Mouse (Mus musculus): ENCODE results near the gene Aldh4a1.

The Aldh4a1 gene

DNA sequence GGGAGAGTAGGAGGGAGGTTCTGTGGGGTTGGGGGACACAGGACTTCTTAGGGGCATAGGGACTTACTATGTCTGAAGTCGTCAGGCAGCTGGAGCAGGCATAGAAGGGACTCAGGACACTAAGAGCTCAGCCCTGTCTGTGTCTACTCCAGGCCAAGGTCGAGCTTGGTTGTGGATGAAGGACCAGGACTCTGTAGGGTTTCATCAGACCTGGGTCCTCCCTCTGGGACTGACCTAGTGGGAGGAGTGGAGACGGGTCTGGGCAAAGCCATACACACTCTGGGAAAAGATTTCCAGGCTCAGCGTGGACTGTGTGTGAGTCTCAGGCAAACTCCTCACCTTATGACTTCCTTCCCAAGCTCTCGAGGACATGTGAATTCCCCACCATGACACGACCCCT lies 2.9 kb upstream of the Aldh4a1 start:
- no peak for DNase-seq (ENCODE audit: low spot score in 2 of 2)

DNA sequence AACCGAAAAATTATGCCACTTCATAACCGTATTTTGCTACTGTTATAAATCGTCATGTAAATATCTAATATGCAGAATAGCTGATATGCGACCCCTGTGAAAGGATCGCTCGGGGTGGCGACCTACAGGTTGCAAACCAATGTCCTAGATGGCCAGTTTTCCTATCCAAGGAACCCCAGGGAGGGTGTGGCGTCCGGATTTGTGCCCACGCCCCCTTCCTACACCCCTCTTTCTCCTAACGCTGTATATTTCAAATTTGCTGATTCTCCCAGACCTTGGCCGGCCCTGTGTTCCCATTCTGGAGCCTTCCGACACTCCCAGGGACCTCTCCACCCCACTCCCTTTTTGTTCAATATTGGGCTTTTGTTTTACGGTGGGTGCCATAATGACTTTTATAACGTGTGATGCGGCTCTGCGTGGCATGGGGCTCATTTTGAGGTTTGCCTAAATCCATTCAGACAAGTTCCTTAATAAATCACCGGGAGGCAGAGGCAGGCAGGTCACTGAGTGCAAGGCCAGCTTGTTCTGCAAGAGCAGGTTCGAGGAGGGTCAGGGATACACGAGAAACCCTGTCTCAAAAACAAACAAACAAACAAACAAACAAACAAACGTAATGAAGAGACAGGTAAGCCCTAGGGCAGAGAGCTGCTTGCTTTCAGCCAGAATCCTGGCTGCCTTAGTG lies 909 bp downstream of the Aldh4a1 start:
- DNase-seq (ENCODE audit: low spot score in 2 of 2): no peak

DNA sequence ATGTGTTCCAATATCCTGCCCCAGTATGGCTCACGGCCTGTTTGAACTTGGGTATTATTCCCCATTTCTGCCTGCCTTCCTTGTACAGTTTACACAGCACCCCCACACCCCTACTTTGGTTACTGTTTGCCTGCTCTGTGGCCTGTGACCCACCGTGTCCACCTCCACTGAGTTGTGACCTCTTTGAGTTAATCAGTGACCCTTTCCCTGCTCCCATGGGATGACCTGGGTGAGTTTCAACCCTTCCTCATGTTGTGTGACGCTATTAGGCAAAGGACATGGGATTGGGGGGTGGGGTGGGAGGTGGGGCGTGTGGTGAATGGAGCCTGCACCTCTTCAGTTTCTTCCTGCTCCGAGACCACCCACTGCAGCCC lies 1.4 kb downstream of the Aldh4a1 start:
- no peak for DNase-seq (ENCODE audit: low spot score in 2 of 2)

DNA sequence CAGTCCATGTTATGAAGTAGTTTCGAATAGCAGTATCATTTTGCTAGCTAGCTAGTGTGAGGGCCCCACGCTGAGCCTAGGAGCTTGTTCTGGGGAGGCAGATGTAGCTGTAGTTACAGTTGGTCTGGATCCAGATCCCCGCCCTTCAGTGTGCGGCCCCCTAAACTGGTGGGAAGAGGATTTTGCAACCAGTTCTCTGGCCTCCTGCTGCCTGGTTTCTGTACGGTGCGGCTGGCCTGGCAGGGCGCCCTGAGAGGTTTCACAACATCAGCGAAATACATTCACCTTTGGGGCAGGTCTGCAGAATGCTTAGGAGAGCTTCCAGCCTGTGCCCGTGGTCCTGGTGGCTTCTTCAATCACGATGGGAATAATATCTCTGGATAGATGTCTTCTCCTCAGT lies 2.0 kb downstream of the Aldh4a1 start:
- no peak for DNase-seq (ENCODE audit: low spot score in 2 of 2)

DNA sequence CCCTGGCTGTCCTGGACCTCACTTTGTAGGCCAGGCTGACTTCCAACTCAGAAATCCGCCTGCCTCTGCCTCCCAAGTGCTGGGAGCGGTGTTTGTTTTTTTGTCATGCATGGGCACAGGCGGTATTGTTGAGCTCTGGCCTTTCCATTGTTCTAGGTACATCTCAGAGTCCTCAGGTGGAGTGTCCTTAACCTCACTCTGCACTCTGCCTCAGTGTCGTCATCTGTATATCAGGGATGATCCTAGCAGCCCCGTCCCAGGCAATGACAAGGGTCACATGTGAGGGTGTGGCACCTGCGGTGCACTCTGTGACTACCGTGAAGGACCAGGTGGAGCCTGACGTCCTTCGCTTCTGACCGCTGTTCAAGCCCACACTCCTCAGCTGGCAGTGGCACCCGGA lies 4.7 kb downstream of the Aldh4a1 start:
- DNase-seq (ENCODE audit: low spot score in 2 of 2): no peak

DNA sequence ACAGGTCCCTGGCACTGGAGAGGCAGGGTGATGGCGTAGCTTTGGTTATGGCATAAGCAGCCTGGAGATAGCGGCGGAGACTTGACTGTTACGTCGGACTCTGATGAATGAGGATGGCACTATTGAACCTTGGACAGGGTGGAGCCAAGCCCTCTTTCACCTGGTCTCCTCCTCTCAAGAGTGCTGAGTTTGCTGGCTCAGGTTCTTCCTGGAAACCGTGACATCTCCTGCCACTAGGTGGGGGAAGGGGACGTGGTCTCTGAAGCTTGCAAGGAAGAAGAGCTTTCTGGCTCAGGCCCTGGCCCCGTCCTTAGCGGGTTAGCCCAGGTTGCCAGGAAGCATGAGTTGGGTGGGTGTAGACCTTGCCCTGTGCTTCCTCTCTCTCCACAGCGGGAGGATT lies 7.5 kb downstream of the Aldh4a1 start:
- no peak for DNase-seq (ENCODE audit: low spot score in 2 of 2)

DNA sequence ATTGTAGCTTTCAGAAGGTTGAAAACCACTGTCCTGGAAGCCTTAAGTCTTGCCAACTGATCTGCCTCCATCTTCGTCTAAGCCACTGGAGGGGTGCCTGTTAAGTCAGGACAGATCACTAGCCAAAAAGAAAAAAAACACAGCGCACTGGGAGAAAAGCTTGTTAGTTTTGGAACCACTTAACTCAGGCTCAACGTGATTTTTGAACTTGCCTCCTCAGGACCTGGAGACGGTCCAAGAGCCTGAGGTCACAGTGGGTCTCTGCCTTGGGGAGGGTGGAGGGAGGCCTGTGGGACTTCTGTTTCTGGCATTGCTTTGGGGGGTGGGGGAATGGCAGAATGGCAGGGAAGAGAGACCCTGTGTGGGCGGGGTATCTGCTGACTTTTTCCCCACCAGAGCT lies 8.5 kb downstream of the Aldh4a1 start:
- DNase-seq (ENCODE audit: low spot score in 2 of 2): no peak

DNA sequence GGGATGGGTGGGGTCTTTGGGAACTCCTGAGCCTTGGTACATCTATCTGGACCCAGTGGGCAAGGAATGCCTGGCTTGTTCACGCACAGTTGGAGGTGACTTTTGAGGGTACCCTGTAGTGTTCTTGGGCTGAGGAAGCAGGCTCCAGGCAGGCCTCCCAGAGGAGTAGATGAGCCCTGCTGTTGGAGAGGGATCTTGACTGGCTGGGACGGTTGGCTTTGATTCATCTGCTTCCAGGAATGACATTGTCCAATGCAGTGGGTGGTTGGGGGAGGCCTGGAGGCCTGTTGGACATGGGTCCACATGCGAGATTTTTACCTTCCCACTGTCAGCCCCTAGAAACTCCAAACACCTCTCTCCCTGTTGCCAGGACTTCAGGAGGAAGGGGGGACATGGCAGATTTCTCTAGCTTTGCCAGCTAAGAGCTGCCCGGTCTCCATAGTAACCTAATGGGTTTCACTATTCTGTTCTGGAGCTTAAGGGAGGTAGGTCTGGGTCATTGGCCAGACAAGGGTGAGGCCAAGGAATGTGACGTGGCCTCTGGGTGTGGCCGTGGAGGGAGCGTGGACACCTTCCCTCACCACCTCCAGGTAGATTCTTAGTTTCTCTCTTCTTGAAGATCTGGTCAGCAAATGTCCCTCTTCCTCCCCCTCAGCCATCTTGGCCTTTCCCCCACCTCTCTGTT lies 9.0 kb downstream of the Aldh4a1 start:
- no peak for DNase-seq (ENCODE audit: low spot score in 2 of 2)

DNA sequence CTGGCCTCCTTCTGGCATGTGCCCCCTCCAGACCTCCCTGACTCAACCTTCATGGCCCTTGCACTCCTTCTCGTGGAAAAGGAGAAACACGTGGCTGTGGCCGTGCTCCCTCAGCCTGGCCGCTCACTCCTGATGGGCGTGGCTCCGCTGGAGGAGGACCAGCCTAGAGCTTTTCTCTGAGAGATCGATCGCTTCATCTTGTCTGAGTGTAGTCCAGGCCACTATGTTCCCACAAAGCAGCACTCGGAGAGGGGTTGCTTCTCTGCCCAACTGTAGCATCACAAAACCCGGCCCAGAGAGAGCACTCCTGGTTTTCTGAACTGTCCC lies 9.6 kb downstream of the Aldh4a1 start:
- DNase-seq (ENCODE audit: low spot score in 2 of 2): no peak

DNA sequence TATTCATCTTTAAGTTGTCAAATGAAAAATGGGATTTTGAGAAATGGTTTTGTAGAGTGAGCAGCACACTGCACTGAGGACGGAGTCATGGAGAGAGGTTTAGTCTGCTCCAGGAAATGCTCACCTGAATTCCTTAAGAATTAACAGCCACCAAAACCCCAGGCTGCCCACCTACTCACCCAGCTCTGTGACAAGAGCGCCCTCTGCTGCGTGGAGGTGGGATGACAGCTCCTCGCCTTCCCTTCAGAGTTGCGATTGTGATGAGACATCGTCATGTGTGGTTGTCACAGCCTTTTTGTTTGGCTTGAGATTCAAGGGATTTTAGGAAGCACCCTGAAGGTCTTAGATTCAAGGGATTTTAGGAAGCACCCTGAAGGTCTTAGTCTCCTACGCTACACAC lies 13.7 kb downstream of the Aldh4a1 start:
- DNase-seq (ENCODE audit: low spot score in 2 of 2): peak; percentile 70 to 77

DNA sequence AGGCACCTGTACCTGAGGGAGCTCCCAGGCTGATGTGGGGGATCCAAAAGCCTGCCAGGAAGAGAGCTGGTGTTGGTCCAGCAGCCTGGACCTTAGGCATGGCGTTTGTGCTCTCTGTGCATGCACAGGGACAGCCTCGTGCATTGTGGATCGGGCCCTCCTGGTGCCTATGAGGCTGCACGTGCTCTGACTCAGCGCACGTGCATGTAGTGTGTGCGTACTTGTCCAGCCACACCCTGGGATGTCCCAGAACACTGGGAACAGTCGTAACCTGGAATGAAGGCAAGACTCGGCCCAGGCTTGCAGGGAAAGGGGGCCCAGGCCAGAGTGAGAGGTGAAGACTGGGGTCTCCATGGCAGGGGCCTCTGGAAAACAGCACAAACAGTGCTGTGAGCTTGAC lies 15.2 kb downstream of the Aldh4a1 start:
- DNase-seq (ENCODE audit: low spot score in 2 of 2): no peak

DNA sequence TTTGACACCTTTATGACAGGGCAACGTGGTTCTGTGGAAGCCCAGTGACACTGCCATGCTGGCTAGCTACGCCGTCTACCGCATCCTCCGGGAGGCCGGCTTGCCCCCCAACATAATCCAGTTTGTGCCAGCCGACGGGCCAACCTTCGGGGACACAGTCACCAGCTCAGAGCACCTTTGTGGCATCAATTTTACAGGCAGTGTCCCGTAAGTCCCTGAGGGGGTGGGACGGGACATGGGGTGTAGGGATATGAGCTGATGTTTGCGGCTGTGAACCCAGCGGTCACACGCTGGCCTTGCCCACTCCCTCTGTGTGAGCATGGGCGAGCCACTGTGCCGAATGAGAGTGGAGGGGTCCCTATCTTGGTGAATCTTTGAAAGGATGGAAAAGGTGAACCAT lies 15.7 kb downstream of the Aldh4a1 start:
- DNase-seq (ENCODE audit: low spot score in 2 of 2): no peak

DNA sequence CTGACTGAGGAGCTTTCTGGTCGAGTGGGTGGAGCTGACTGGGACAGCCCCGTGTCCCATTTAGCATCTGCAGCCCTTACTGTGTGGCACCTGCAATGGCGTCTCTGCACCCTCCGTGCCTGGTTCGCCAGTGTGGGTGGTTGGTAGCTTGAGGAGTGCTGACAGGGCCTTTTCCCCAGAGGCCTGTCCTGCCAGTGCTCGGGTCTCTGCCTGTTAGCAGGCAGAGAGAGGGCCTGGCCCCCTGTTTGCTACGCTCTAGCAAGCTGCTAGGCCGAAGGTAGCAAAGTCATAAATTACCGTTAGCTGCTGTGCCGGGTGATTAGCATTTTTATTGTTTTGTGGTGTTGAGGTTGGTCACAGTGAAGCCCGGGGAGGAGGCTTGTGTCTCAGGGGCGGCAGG lies 17.1 kb downstream of the Aldh4a1 start:
- DNase-seq (ENCODE audit: low spot score in 2 of 2): no peak

DNA sequence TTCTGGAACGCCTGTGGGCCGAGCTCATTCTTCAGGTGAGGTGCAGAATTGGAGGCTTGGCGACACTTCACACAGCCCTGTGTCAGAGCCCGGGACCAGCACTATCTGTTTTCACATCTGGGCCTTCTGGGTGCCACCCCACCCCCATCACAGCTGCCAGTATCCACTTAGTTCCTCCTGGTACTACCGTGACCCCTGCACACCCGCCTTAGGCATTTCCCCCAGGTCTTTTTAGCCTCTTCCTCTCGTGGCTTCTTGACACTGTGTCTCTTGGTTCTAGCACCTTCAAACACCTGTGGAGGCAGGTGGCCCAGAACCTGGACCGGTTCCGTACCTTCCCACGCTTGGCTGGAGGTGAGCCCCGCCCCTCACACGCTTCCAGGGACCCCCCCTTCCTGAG lies 17.7 kb downstream of the Aldh4a1 start:
- DNase-seq (ENCODE audit: low spot score in 2 of 2): no peak

DNA sequence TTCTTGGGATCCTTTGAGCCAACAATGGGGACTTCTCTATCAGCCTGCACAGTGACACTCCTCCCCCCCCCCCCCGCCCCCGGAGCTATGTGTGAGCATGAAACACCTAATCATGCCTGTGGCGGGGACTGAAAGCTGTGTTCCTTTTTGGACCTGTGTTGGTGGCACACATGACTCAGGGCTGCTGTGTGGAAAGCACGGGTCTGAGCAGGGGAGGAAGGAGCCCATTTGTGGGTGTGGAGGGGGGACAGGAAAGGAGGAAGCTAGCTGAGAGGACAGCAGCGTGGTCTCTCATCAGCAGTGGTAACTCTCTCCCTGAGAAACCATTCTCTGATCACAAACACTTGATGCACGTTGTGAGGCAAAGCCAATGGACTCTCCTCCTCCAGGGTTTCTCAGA lies 18.1 kb downstream of the Aldh4a1 start:
- no peak for DNase-seq (ENCODE audit: low spot score in 2 of 2)

DNA sequence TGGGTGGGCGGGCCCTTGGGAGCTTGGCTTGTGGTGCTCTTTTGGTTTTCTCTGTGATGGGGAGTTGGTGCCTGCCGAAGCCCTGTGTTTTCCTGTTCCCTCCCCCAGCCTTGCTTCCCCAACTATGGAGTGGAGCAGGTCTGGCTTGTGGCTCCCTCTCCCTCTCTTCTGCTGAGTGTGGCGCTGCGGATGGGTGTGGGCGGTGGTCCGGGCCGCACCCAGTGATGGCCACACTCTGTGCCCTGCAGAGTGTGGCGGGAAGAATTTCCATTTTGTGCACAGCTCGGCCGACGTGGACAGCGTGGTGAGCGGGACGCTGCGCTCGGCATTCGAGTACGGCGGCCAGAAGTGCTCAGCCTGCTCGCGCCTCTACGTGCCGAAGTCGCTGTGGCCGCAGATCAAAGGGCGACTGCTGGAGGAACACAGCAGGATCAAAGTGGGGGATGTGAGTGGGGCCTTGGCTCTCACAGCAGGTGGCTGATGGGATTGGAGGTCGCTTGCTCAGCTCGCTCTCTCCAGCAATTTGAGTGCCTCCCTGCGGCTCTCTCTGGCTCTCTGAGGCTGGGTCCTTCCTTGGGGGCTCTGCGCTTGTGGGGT lies 19.3 kb downstream of the Aldh4a1 start:
- no peak for DNase-seq (ENCODE audit: low spot score in 2 of 2)

DNA sequence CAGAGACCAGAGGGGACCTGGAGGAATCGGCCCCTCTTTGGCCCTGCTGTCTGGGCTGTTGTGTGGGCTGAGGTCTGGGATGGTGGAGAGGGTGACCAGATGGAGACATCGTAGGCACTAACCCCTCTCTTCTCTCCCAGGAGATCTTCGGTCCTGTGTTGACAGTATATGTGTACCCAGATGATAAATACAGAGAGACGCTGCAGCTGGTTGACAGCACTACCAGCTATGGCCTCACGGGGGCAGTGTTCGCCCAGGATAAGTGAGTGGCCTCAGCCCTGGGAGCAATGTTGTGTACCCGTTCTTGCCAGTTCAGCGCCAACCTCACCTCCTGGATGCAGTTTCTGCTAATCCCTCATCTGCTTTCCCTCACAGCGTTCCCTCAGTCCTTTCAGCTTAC lies 21.3 kb downstream of the Aldh4a1 start:
- peak; percentile 69 to 74 for DNase-seq (ENCODE audit: low spot score in 2 of 2)

DNA sequence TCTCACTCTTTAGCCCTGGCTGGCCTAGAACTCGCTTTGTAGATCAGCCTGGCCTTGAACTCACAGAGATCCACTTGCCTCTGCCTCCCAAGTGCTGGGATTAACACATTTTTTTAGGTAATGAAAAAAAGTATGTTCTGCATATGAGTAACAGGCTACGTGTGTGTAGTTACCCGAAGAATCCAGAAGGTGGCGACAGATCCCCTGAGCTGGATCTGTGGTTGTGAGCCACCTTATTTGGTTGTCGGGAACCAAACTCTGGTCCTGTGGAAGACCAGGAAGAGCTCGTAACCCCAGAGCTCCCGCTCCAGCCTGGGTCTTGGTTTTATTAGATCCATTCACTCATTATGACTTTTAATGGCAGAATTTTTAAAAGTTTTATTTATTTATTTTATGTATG lies 24.2 kb downstream of the Aldh4a1 start:
- no peak for DNase-seq (ENCODE audit: low spot score in 2 of 2)

DNA sequence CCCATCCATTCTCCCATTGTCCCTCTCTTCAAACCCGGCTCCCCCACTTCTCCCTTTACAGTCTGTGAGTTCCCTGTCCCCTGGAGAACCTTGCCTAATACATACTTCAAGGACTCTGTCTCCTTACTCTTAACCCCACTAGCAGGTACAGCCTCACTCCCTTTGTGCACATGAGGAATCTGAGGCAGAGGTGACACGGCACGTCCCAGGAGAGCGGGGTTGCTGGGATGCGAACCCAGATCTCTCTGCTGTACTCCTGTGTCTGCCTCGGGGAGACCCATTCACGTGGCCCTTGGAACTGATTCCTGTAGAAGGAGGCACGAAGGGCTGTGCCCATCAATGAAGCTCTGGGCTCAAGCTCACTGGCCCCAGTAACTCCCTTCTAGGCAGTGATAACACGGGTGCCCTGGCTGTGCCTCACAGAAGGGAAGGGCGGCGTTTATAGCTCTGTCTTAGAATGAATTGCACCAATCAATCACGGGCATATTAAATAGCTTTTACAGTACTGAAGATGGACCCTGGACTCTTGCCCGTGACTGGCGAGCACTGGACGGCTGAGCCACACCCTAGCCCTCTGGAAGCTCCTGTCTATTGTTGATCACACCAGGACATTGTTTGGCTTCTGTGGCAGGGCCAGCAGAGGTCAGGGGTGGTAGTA lies 27.5 kb downstream of the Aldh4a1 start:
- no peak for DNase-seq (ENCODE audit: low spot score in 2 of 2)

DNA sequence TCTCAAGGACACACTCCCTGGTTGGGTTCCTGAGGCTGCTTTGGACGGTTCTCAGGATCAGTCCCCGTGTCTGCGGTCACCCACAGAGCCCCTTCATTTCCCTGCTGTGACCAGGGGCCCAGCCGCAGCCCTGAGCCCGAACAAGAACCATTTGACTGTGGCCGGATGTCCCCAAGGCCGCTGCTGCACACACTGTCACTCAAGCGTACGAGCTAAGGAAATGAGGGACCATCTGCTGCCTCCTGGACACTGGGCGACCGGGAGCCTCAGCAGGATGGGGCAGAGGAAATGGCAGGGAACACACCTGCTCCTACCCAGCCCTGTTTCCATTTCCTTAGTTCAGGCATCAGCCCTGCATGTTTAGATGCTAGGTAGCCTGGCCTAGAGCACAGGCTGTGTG lies 28.2 kb downstream of the Aldh4a1 start:
- DNase-seq (ENCODE audit: low spot score in 2 of 2): no peak

DNA sequence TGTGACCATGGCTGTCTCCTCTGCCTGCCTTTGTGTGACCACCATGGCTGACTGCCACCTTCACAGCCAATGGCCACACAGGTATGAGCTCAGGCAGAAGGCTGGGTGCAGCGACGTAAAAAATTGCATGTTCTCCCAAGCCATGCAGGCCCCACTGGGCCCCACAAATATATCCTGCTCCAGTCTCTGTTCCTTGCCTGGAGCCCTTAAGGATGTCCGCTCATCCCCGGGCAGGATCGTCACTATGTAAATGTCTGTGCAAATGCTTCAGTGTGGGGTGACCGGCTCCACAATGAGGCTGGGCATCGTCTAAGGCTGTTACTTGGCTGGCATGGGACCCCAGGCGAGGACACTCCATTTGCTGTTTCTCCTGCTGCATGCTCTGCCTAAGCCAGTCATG lies 30.6 kb downstream of the Aldh4a1 start, which contains the start of gene Tas1r2:
Tas1r2 (plus strand) TSS at position 301 of the 400 bp plus-strand sequence.
- DNase-seq (ENCODE audit: low spot score in 2 of 2): no peak

DNA sequence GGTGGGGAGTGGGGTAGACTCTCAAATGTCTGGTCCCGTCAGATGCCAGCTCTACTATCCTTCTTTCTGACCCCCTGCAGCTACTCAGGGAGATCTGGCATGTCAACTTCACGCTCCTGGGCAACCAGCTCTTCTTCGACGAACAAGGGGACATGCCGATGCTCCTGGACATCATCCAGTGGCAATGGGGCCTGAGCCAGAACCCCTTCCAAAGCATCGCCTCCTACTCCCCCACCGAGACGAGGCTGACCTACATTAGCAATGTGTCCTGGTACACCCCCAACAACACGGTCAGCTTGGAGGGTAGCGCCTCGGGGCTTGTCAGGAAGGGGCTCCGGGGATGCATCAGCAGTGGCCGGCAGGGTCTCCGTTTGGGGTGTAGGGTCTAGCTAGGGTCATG lies 39.2 kb downstream of the Aldh4a1 start:
- no peak for DNase-seq (ENCODE audit: low spot score in 2 of 2)

DNA sequence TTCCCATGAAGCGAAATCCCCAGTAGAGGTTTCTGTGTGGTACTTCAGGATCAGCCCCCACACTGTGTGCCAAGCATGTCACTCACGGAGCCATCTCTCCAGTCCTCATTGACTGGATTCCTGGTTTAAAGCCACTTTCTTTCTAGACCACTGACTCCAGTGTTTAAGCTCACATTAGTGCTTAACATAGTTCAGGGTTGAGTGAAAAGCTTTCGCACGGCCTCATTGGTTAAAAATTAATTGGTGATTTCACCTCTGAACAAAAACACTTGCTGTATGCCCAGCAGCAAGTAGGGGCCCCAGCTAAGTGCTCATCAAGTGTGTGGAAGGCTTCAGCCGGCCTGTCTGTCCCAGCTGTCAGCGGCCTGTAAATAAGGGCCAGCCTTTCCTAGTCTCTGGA lies 45.0 kb downstream of the Aldh4a1 start:
- DNase-seq (ENCODE audit: low spot score in 2 of 2): no peak

Measured in frontal cortex, postnatal 25 days (tissue).